Mouse (Mus musculus): ENCODE measurements around the gene Nab2. TPM values are rescaled to one million over a fixed set of nuclear protein-coding genes. Genes with fewer than 3 reads are reported as not detected.

The Nab2 gene
- polyA plus RNA-seq (2014; fragmentation: Nextera tagmentation; extraction: Ambion mirVana), result 1.8 and 1.9 TPM in 2 replicates

DNA sequence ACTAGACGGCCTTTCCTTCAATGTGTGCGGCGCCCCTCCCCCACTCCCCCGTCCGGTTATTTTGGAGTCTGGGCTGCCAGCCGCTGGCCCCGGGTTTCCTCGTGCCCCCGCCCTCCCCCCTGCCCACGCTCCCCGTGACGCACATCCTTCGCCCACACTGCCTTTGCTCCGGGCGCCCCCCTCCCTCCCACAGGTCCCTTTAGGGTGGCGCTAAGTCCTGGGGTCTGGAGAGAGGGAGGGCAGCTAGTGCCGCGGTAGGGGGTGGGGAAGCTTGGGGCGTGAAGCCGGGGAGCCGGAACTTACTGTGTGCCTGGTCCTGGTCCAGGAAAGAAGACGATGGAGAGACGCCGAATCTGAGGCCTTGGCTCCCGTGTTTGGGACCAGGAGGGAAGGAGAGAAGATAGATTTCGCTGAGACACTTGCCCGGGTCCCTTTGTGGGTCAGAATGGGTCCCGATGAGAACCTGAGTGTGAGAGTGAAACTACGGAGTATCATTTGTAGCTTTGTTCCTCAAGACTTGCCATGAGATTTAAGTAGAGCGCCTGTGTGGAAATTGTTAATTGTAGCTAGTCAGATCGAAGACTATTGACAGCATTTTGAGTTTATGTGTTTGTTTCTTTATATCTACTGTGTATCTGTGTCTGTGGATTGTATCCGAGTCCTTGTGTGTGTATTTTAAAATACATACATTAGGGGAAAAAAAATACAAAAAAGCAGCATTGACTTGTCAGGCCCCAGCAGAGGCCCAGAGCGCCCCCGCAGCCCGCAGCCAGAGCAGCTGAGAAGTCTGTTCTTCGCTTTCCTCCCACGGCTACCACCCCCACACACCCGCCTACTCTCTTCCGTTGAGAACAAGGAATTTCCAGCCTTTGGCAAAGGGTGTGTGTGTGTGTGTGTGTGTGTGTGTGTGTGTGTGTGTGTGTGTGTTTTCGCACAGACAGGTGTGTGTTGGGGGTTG lies at the start of gene Nab2:
Gene Nab2, minus strand, starts transcription at position 476 of the 958 bp plus-strand sequence.
- no peaks in the 10 kb centered on the region for H3K36me3 ChIP-seq (ENCODE audit: control insufficient read depth, insufficient read depth, low read length)
- H3K27ac ChIP-seq (ENCODE audit: low read depth, low read length), result peak within 1 kb of the TSS; percentile 5; the same call in 1 of the 2 replicates
- peaks cover 18% of the 10 kb centered on the region for H3K4me1 ChIP-seq (ENCODE audit: control insufficient read depth, insufficient read depth, low read length)
- H3K27me3 ChIP-seq (replicated peaks; ENCODE audit: control insufficient read depth, insufficient read depth, low read length), result peaks cover 46% of the 10 kb centered on the region
- peak within 1 kb of the TSS; percentile 50 for H3K4me3 ChIP-seq (ENCODE audit: low read depth, low read length)
- WGBS, result 4% methylated on average over 40 of the region's 40 CpGs
- H3K9me3 ChIP-seq (replicated peaks; ENCODE audit: control insufficient read depth, low read length), result no peaks in the 10 kb centered on the region
- peak within 1 kb of the TSS; percentile 93 for H3K4me2 ChIP-seq (ENCODE audit: low read length)
- peak; percentile 65 for DNase-seq (ENCODE audit: low spot score)
- H3K9ac ChIP-seq (ENCODE audit: low read length), result peak within 1 kb of the TSS; percentile 62
- ATAC-seq, result peak; percentile 27

DNA sequence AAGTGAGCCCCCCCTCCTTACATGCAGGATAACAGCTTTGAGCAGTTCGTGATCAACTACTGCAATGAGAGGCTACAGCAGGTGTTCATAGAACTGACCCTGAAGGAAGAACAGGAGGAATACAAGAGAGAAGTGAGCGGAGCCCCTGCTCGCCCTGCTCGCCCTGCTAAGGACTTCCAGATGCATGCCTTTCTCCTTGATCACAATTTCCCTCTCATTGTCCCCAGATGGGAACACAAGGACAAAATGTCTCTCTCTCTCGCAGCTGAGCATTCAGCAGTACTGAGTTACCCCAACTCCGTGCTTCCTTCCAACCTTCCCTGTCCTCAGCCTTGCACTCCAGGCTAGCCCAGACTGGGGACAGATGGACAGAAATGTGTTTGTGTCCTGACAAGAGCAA lies 44.4 kb upstream of the Nab2 start:
- no peak overlapping the region for H3K4me2 ChIP-seq (ENCODE audit: low read length)
- H3K9ac ChIP-seq (ENCODE audit: low read length), result no peak overlapping the region
- H3K4me3 ChIP-seq (ENCODE audit: low read depth, low read length), result no peak overlapping the region
- H3K4me1 ChIP-seq (ENCODE audit: control insufficient read depth, insufficient read depth, low read length), result no peaks in the 10 kb centered on the region
- ATAC-seq (peak; percentile 48; the same call in 1 of the 2 replicates), DNase-seq (ENCODE audit: low spot score) (no peak)
- no peaks in the 10 kb centered on the region for H3K9me3 ChIP-seq (replicated peaks; ENCODE audit: control insufficient read depth, low read length)
- no peaks in the 10 kb centered on the region for H3K27me3 ChIP-seq (replicated peaks; ENCODE audit: control insufficient read depth, insufficient read depth, low read length)
- no peak overlapping the region for H3K27ac ChIP-seq (ENCODE audit: low read depth, low read length)
- 82% methylated on average over 6 of the region's 6 CpGs for WGBS
- H3K36me3 ChIP-seq (ENCODE audit: control insufficient read depth, insufficient read depth, low read length), result no peaks in the 10 kb centered on the region

DNA sequence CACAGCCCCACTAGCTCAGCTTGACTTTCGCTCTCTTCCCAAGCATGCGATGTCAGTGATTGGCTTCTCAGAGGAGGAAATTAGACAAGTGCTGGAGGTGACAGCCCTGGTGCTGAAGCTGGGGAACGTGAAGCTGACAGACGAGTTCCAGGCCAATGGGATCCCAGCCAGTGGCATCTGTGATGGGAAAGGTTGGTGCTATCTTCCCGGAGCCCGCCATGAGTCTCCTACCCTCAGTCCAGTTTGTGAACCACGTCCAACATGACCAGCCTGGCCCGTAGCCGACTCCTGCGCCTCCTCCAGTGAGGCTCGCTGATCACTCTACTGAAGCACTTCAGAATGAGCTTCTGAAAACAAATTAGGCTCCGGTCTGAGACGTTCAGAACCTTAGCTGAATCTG lies 42.0 kb upstream of the Nab2 start:
- Histone ChIP-seq H3K27me3 (replicated peaks; ENCODE audit: control insufficient read depth, insufficient read depth, low read length) (no peaks in the 10 kb centered on the region), H3K9ac (ENCODE audit: low read length) (no peak overlapping the region), H3K9me3 (replicated peaks; ENCODE audit: control insufficient read depth, low read length) (no peaks in the 10 kb centered on the region), H3K27ac (ENCODE audit: low read depth, low read length) (no peak overlapping the region), H3K4me2 (ENCODE audit: low read length) (no peak overlapping the region), H3K4me1 (ENCODE audit: control insufficient read depth, insufficient read depth, low read length) (no peaks in the 10 kb centered on the region), H3K36me3 (ENCODE audit: control insufficient read depth, insufficient read depth, low read length) (no peaks in the 10 kb centered on the region), H3K4me3 (ENCODE audit: low read depth, low read length) (no peak overlapping the region)
- WGBS, result 88% methylated on average over 13 of the region's 13 CpGs
- no peak for DNase-seq (ENCODE audit: low spot score)
- ATAC-seq, result no peak

DNA sequence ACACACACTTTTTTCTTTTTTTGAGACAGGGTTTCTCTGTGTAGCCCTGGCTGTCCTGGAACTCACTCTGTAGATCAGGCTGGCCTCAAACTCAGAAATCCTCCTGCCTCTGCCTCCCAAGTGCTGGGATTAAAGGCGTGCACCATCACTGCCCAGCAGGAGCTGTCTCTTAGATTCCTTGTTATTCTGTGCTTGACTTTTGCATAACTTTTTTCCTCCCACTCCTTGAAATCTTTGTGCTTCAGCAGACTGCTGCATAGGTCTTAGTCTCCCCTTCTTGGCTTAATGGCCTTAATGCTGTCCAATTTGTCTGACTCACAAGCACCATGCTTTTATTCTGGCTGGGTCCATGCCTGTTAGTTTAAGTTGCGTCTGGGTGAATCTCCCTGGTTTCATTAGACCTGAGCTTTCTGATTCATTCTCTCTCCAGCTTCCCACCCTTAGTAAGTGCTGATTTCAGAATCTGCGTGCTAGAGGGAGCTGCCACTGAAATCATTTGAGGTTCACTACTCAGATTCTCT lies 40.5 kb upstream of the Nab2 start:
- Histone ChIP-seq H3K9me3 (replicated peaks; ENCODE audit: control insufficient read depth, low read length) (no peaks in the 10 kb centered on the region), H3K36me3 (ENCODE audit: control insufficient read depth, insufficient read depth, low read length) (no peaks in the 10 kb centered on the region), H3K4me3 (ENCODE audit: low read depth, low read length) (no peak overlapping the region), H3K9ac (ENCODE audit: low read length) (no peak overlapping the region), H3K27ac (ENCODE audit: low read depth, low read length) (no peak overlapping the region), H3K4me1 (ENCODE audit: control insufficient read depth, insufficient read depth, low read length) (no peaks in the 10 kb centered on the region), H3K4me2 (ENCODE audit: low read length) (no peak overlapping the region), H3K27me3 (replicated peaks; ENCODE audit: control insufficient read depth, insufficient read depth, low read length) (no peaks in the 10 kb centered on the region)
- 84% methylated on average over 3 of the region's 3 CpGs for WGBS
- DNase-seq (ENCODE audit: low spot score) (no peak), ATAC-seq (no peak)

DNA sequence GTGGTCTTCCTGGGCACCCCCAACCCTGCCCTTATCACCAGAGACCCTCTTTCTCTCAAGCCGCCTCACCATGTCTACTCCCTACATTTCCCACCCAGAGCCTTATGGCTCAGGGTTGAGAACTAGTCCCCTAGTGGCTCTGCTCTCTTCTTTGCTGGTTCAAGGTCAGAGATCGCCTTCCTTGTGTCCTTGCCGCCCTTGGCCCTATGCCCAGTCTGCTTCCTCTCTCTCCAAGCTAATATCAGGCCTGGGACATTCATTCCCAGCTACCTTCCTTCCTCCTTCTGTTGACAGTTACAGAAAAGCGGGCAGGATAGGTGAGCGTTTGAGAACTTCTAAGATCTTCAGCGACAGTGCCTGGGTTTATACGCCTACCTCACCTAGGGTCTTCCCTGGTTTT lies 39.4 kb upstream of the Nab2 start:
- H3K27ac ChIP-seq (ENCODE audit: low read depth, low read length), result no peak overlapping the region
- DNase-seq (ENCODE audit: low spot score) (no peak), ATAC-seq (no peak)
- H3K4me2 ChIP-seq (ENCODE audit: low read length), result no peak overlapping the region
- no peaks in the 10 kb centered on the region for H3K4me1 ChIP-seq (ENCODE audit: control insufficient read depth, insufficient read depth, low read length)
- H3K36me3 ChIP-seq (ENCODE audit: control insufficient read depth, insufficient read depth, low read length), result no peaks in the 10 kb centered on the region
- whole genome bisulfite sequencing, result 89% methylated on average over 7 of the region's 7 CpGs
- no peak overlapping the region for H3K9ac ChIP-seq (ENCODE audit: low read length)
- no peaks in the 10 kb centered on the region for H3K27me3 ChIP-seq (replicated peaks; ENCODE audit: control insufficient read depth, insufficient read depth, low read length)
- no peak overlapping the region for H3K4me3 ChIP-seq (ENCODE audit: low read depth, low read length)
- no peaks in the 10 kb centered on the region for H3K9me3 ChIP-seq (replicated peaks; ENCODE audit: control insufficient read depth, low read length)

DNA sequence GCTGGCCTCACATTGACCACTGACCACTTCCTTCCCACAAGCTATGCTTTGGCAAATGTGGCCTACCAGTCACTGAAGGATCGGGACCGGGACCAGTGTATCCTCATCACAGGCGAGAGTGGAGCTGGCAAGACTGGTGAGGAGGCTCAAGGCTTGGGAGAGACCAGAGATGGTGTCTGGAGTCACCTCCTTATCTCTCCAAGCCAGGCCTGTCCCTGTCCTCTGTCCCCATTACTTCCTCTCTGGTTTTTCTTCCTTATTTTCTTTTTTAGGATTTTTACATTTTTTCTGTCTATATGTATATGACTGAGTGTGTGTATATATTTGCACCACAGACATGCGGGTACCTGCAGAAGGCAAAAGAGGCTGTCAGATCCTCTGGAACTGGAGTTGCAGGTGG lies 37.4 kb upstream of the Nab2 start:
- no peak overlapping the region for H3K4me2 ChIP-seq (ENCODE audit: low read length)
- H3K9ac ChIP-seq (ENCODE audit: low read length), result no peak overlapping the region
- DNase-seq (ENCODE audit: low spot score), result no peak
- H3K27ac ChIP-seq (ENCODE audit: low read depth, low read length), result no peak overlapping the region
- no peak for ATAC-seq
- no peaks in the 10 kb centered on the region for H3K4me1 ChIP-seq (ENCODE audit: control insufficient read depth, insufficient read depth, low read length)
- H3K36me3 ChIP-seq (ENCODE audit: control insufficient read depth, insufficient read depth, low read length), result no peaks in the 10 kb centered on the region
- H3K27me3 ChIP-seq (replicated peaks; ENCODE audit: control insufficient read depth, insufficient read depth, low read length), result no peaks in the 10 kb centered on the region
- no peaks in the 10 kb centered on the region for H3K9me3 ChIP-seq (replicated peaks; ENCODE audit: control insufficient read depth, low read length)
- 95% methylated on average over 4 of the region's 4 CpGs for WGBS
- no peak overlapping the region for H3K4me3 ChIP-seq (ENCODE audit: low read depth, low read length)

DNA sequence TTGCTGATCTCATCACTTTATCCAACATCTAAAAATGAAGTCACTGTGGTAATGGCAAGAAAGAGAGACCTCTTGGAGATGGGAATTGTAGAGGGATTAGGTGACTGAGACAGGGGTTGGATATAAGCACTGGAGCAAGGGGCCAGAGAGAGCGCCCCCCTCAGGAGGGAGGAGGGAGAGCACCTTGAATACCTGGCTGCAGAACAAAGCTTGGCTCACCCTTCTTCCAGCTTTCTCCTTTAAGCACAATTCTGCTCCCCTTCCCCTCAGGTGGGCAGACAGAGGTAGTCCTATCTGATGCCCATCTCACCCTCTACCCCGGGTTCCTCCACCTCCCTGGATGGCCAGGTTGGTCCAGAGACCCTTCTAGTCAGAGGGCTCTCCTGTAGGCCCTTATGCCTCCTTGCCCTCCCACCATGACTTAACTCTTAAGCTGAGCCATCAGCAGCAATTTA lies 36.4 kb upstream of the Nab2 start, which contains the start of gene Myo1a:
Gene Myo1a, plus strand, starts transcription at position 405 of the 455 bp plus-strand sequence.
- H3K36me3 ChIP-seq (ENCODE audit: control insufficient read depth, insufficient read depth, low read length), result no peaks in the 10 kb centered on the region
- H3K4me3 ChIP-seq (ENCODE audit: low read depth, low read length), result no peak within 1 kb of the TSS
- DNase-seq (ENCODE audit: low spot score) (no peak), ATAC-seq (no peak)
- 56% methylated on average over 2 of the region's 2 CpGs for WGBS
- H3K9ac ChIP-seq (ENCODE audit: low read length), result no peak within 1 kb of the TSS
- no peaks in the 10 kb centered on the region for H3K9me3 ChIP-seq (replicated peaks; ENCODE audit: control insufficient read depth, low read length)
- H3K27me3 ChIP-seq (replicated peaks; ENCODE audit: control insufficient read depth, insufficient read depth, low read length), result no peaks in the 10 kb centered on the region
- H3K27ac ChIP-seq (ENCODE audit: low read depth, low read length), result no peak within 1 kb of the TSS
- H3K4me2 ChIP-seq (ENCODE audit: low read length), result no peak within 1 kb of the TSS
- no peaks in the 10 kb centered on the region for H3K4me1 ChIP-seq (ENCODE audit: control insufficient read depth, insufficient read depth, low read length)

DNA sequence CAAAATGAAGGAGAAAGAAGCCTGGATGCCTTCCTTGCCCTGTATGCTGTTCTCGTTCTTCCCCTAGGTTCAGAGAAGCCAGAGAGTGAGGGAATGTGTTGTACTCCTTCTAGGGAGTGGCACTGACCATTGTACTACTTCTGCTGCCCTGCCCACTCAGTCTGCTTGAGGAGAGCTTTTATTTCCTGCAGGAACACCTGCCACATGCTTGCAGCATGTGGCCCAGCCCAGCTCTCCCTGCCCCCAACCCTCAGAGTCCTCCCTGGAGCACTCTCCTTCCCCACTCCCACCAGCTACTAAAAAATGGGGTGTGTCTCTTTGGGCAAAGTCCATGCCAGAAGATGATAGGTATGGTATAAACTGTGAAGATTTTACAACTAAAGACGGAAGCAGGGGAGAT lies 35.9 kb upstream of the Nab2 start:
- no peaks in the 10 kb centered on the region for H3K27me3 ChIP-seq (replicated peaks; ENCODE audit: control insufficient read depth, insufficient read depth, low read length)
- no peak overlapping the region for H3K27ac ChIP-seq (ENCODE audit: low read depth, low read length)
- H3K4me3 ChIP-seq (ENCODE audit: low read depth, low read length), result no peak overlapping the region
- no peaks in the 10 kb centered on the region for H3K9me3 ChIP-seq (replicated peaks; ENCODE audit: control insufficient read depth, low read length)
- DNase-seq (ENCODE audit: low spot score), result no peak
- no peak for ATAC-seq
- 56% methylated on average over 2 of the region's 2 CpGs for WGBS
- H3K4me2 ChIP-seq (ENCODE audit: low read length), result no peak overlapping the region
- H3K4me1 ChIP-seq (ENCODE audit: control insufficient read depth, insufficient read depth, low read length), result no peaks in the 10 kb centered on the region
- peaks cover 2% of the 10 kb centered on the region for H3K36me3 ChIP-seq (ENCODE audit: control insufficient read depth, insufficient read depth, low read length)
- no peak overlapping the region for H3K9ac ChIP-seq (ENCODE audit: low read length)

DNA sequence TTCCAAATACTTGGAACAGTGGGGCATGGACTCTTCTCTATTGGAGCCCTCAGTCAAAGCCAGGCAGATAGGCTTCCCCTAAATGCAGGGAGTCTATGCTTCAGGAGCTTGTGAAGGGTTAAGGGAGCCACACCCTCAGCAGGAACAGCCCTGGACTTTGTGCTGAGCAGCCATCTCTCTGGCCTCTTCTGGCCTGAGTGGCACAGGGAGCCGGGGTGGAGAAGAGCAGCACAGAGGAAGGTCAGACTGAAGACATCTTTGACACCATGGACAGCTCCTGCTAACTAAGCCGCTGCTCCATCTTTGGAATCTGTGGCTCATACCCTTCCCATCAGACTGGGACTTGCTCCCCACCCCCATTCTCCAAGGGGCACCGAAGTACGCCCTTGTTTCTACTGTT lies 34.9 kb upstream of the Nab2 start:
- H3K27ac ChIP-seq (ENCODE audit: low read depth, low read length), result no peak overlapping the region
- H3K27me3 ChIP-seq (replicated peaks; ENCODE audit: control insufficient read depth, insufficient read depth, low read length), result no peaks in the 10 kb centered on the region
- ATAC-seq (no peak), DNase-seq (ENCODE audit: low spot score) (no peak)
- WGBS, result 51% methylated on average over 4 of the region's 4 CpGs
- no peaks in the 10 kb centered on the region for H3K9me3 ChIP-seq (replicated peaks; ENCODE audit: control insufficient read depth, low read length)
- H3K36me3 ChIP-seq (ENCODE audit: control insufficient read depth, insufficient read depth, low read length), result peaks cover 5% of the 10 kb centered on the region
- no peak overlapping the region for H3K4me2 ChIP-seq (ENCODE audit: low read length)
- H3K4me3 ChIP-seq (ENCODE audit: low read depth, low read length), result no peak overlapping the region
- H3K4me1 ChIP-seq (ENCODE audit: control insufficient read depth, insufficient read depth, low read length), result no peaks in the 10 kb centered on the region
- H3K9ac ChIP-seq (ENCODE audit: low read length), result no peak overlapping the region

Measured in forebrain, embryonic 14.5 days (tissue).